Mouse (Mus musculus): Measurements from ENCODE around the gene Rnf152.
A peak's percentile ranks its signal among the peaks of the same experiment; 100 is the strongest.

The Rnf152 gene

DNA sequence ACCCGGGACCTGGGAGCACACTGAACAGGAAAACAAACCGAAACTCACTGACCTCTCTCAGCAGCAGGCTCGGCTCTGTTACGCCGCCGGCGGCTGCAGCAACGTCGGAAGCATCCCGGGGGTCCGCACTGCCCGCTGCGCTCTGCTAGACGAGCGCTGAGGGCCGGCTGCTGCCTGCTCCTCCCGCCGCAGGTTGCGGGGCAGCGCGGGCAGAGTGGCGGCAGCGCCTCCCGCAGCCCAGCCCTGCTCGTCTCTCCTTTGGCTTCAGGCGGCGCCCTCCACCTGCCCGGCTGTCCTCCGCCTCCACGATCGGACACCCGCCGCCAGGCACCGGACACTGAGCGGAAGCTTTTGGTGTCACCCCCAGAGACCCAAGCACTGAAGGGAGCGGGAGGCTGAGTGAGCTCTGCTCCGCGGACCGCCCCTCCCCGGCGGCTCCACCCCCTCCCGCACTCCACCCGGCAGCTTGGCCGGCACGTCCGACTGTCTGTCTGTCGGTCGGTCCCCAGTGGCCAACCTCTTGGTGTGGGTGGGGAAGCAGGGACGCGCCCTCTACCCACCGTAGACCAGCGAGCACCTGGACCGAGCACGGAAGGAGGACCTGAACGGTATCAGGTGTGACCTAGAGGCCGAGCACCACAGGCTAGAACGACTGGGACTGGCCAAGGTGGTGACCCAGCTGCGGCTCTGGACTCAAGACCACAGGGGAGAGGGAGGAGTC lies at the start of gene Rnf152:
Rnf152 (minus strand) TSS at position 420 of the 721 bp plus-strand sequence.
- peak; percentile 63 to 81 for DNase-seq

DNA sequence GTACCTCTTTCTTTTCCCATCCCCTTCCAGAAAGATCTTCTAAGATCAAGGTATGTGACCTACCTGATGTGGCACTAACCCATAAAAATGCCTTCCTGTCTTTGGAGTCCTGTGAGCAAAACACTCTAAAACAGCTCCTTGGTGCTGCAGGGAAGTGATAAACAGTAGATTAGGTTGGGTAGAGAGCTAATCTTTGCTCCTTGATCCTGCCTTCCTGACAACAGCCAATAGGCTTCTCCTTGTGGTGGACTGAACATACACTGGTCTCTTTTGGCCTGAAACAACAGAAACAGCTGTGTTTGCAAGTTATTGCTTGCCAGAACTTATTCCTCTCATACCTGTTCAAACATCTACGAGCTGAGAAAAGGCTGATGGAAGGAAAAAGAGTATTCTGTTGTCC lies 46.3 kb upstream of the Rnf152 start:
- DNase-seq: no peak

DNA sequence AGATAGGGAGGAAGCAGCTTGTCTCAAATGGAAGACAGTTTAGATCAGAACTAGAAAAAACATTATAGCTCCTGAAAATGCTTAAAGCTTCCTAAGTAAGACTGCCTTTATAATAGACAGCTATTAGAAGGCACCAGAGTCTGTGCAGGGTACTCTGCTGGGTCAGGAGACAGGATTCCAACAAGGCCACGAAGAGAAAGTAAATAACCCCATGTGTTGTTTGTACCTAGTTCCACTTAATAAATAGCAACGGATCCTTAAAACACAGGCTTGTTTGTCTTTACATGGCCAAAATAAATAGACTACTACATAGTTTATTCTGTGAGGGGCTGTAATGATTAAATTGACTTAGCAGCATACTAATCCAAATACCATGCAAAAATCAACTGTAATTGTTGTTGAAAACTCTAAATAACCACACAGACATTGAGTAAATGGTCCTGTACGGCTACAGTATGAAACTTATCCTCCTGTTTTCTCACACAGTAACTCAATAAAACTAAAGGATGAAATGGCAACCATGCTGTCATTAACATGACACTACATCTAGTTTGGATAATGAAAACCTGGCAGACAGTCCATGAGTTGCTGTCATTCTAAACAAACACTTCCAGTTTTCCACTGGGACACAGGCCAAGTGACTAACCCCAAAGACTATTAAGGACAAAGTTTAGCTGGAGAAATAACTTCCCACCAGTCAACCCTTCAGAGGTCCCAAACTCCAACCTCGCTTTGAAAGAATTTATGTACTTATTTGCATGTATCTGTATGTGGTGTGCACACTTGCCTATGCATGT lies 27.8 kb upstream of the Rnf152 start:
- peak; percentile 35 for DNase-seq

GRCm38 (mm10) chr1:105377546-105377945 lies 21.0 kb upstream of the Rnf152 start:
- DNase-seq: no peak

GRCm38 (mm10) chr1:105374618-105375017 lies 18.1 kb upstream of the Rnf152 start:
- no peak for DNase-seq

- DNase-seq: no peak
Observed at GRCm38 (mm10) chr1:105362701-105363100, 6.2 kb upstream of the Rnf152 start.

DNA sequence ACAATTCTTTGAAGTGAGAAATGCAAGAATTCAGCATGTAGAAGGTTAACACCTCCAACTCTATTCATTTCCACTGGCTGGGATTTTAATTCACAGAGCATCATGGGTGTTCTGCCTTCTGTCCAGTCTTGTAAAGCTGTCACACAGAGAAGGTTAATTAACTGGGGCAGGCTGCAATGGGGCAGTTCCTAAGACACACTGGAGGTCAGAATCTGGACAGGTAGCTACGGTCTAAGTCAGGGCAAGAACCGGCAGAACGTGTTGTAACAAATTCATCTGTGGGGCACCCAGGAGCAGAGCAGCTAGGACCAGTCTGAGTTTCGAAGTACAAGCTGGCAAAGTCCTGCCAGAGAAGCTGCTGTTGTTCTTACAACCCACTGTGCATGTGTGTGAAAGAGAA lies 2.4 kb upstream of the Rnf152 start:
- no peak for DNase-seq

GRCm38 (mm10) chr1:105355910-105356290 lies 610 bp downstream of the Rnf152 start:
- peak in 1 of 2 experiments; percentile 27 for DNase-seq

DNA sequence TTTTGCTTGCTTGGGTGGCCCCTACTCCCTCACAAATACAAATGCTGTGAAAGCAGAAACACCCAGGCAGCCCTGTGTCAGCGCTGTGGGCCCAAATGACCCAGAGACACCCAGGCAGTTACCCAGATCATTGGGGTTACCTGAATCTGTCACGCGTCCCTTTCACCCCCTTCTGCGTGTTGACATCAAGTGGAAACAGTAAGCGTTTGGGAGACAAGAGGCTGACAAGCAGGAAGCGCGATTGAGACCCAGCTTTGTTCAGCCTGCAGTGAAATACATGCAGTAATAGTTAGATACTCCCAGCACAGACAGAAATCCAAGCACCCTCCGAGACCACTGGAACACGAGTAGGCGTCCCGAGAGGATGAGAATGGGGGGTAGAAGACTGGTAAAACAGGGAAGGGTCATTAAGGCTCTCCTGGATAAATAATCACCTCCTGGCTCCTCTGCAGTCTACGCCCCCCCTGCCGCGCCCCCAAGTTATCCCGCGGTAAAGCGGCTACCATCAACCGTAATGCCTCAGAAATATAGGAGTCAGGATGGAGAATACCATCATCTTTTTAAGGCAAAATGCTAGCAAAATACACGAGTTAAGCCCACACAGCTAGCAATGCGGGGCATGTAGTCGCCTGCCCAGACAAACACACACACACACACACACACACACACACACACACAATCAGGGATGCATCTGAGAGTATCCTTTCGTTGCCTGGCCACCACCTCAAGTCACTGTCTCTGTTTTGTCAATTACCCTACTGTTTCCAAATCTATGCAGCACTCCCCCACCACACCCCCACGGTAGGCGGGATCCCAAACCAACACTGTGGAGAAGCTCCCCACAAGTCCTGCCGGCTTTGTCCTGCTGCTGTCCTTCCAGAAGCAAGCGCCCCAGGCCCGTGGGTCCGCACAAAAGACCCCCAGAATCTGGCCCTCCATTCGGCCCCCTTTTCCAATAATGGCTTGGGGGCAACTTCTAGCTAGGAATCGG lies 1.3 kb downstream of the Rnf152 start:
- DNase-seq: peak in 1 of 2 experiments; percentile 35

DNA sequence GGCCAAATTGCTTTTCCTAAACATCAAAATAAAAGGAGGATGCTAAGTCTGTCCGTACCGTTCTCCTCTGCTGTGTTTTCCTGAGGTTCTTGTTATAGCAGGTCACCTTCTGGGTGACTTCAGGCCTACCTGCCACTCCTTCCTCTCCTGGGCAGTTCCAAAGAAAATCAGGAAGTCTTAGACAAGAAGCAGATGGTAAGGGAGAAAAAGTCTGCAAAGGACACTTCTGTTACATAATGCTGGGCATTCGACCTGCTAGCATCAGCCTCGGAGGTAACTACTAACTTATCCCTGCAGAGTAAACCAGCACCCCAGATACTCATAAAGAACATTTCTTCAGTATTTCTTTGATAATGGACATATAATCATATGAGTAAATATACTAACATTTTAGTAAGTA lies 4.7 kb downstream of the Rnf152 start:
- DNase-seq: no peak

GRCm38 (mm10) chr1:105342305-105342704 lies 14.2 kb downstream of the Rnf152 start:
- no peak for DNase-seq

- no peak for DNase-seq
Observed at GRCm38 (mm10) chr1:105340943-105341342, 15.6 kb downstream of the Rnf152 start.

DNA sequence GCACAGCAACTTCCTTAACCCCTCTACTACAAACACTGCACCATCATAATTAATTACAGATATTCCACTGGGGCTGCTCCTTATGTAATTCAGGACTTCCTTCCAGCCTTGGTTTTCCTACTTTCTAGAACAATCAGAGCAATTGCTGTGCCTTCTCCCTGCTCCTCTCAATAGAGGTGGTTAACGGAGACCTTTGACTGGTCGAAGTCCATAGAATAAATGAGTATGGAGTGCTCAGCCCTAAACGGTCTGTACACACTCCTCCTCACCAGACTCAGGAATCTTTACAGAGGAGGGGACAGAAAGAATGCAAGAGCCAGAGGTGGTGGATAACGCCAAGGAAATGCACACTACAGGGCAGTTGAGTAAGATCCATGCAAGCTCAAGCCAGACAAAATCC lies 19.1 kb downstream of the Rnf152 start:
- peak; percentile 26 to 61 for DNase-seq

DNA sequence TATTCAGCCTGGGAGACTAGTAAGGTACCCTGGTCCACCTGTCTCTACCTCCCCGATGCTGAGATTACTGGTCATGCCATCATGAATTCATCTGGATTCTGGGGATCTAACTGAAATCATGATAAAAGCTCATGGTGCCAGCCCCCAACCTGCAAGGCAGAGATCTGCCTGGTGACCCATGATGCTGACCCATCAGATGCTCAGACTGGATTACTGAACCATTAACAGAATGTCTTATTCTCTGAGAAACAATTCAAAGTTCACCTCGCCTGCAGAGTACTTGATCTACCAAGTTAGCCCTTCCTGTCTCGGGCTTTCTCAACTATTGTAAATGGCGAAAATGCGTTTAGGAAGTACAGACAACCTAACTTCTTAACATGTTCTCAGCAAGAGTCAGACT lies 20.4 kb downstream of the Rnf152 start:
- peak; percentile 75 to 82 for DNase-seq

- peak; percentile 56 to 59 for DNase-seq
Observed at GRCm38 (mm10) chr1:105332087-105332731, 24.3 kb downstream of the Rnf152 start.

DNA sequence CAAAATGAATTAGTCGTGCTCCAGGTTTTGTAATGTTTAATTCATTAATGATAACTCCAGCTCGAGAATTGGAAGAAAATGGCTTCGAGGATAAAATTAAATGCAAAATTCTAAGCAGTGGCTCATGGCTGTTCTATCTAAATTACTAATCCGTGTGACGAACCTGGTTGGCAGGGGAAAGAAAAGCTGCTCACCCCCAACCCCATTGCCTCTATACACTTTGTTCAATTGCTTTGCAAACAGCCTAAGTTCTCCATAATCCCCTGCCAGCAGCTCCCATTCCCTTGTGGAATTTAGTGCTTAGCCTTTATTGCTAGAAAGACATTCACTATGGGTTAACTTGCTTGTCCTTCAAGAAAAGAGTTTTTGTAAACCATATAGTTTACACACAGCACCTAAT lies 24.9 kb downstream of the Rnf152 start:
- no peak for DNase-seq

GRCm38 (mm10) chr1:105330581-105331320 lies 25.8 kb downstream of the Rnf152 start:
- no peak for DNase-seq

GRCm38 (mm10) chr1:105327789-105328188 lies 28.7 kb downstream of the Rnf152 start:
- DNase-seq: no peak

GRCm38 (mm10) chr1:105324636-105325035 lies 31.9 kb downstream of the Rnf152 start:
- no peak for DNase-seq

DNA sequence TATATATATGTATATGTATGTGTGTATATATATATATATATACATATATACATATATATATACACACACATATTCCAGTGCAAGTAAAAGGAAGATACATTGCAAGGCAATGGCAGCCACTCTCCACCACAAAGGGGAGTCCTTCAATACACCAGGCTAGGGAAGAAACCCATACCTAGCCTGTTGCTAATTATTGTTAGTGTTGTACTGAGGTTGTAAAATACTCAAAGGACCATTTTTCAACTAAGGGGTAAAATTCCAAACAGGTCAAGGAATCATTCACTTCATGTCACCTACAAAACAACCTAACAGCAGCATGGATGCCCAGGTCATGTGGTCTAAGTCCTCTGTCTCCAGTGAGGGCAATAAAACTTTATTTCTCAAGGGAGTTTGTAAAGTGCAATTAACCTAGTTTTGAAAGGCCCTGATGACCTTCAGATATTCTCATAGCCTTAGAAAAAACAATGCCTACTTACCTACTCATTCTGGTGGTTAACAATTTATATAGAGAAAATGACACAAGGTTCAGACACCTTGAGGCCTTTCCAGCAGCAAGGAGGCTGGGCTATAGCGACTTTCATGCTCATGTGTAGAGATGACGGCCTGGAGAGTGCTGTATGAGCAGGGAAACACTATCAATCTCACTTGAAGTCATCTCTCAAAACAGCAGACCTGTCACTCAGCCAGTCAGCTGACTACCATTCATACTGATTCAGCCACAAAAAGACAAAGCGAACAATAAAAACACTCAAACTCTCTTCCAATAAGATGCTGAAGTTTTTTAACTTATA lies 42.3 kb downstream of the Rnf152 start:
- DNase-seq: no peak

DNA sequence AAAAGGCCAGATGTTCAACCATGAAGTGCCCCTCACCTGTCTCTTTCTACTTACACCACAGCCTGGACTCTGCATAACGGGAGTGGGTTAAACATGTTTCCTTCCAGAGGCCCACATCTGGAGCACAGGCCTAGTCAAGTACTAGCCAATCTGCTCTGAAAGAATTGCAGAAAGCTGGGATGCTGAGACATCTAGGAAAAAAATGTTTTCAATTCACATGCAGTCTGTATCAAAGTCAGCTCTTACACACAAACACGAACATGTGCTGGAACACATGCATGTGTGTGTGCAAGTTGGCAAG lies 44.0 kb downstream of the Rnf152 start:
- no peak for DNase-seq
